Mouse (Mus musculus): ENCODE measurements around the gene Zfp384. TPM values are rescaled to one million over a fixed set of nuclear protein-coding genes. Genes with fewer than 3 reads are reported as not detected.

Gene Zfp384
- polyA plus RNA-seq, 1 experiment, result 52.2 TPM

- no peak overlapping the region for H3K27ac ChIP-seq (ENCODE audit: insufficient read depth, low read length)
- no peak overlapping the region for H3K4me3 ChIP-seq (ENCODE audit: extremely low read depth, insufficient read depth, insufficient read length)
- no peak for TF ChIP-seq CTCF (IDR thresholded peaks at IDR 0.05; ENCODE audit: extremely low read depth, insufficient read depth, insufficient read length, insufficient replicate concordance)
- TF ChIP-seq POLR2A (IDR thresholded peaks at IDR 0.05; ENCODE audit: low read depth, low read length), result no peak
- no peaks in the 10 kb centered on the region for H3K27me3 ChIP-seq (ENCODE audit: control insufficient read depth, insufficient read depth, low read length)
- H3K4me1 ChIP-seq (ENCODE audit: control insufficient read depth, insufficient read depth, insufficient read length), result peaks cover 4% of the 10 kb centered on the region; the same call in 1 of the 2 replicates
- H3K36me3 ChIP-seq (ENCODE audit: control insufficient read depth, insufficient read depth, low read length), result peaks cover 16% of the 10 kb centered on the region
- no peak for DNase-seq (ENCODE audit: low read depth in 1 of 2, low spot score in 2 of 2)
- WGBS, result 97% methylated on average over 4 of the region's 4 CpGs
Measured at GRCm38 (mm10) chr6:125038666-125039065, 29.7 kb downstream of the Zfp384 start.

GRCm38 (mm10) chr6:125039131-125039530, 30.2 kb downstream of the Zfp384 start:
- H3K36me3 ChIP-seq (ENCODE audit: control insufficient read depth, insufficient read depth, low read length), result peaks cover 18% of the 10 kb centered on the region

GRCm38 (mm10) chr6:125039533-125040153, 30.7 kb downstream of the Zfp384 start, which contains the start of gene Ing4:
Gene Ing4, plus strand, starts transcription at chr6:125039760.
- no peaks in the 10 kb centered on the region for H3K27me3 ChIP-seq (ENCODE audit: control insufficient read depth, insufficient read depth, low read length)
- peaks cover 4% of the 10 kb centered on the region; the same call in 1 of the 2 replicates for H3K4me1 ChIP-seq (ENCODE audit: control insufficient read depth, insufficient read depth, insufficient read length)
- H3K27ac ChIP-seq (ENCODE audit: insufficient read depth, low read length), result peak within 1 kb of the TSS; percentile 76
- peaks cover 21% of the 10 kb centered on the region for H3K36me3 ChIP-seq (ENCODE audit: control insufficient read depth, insufficient read depth, low read length)
- under 1% methylated on average over 26 of the region's 26 CpGs for WGBS
- TF ChIP-seq POLR2A (IDR thresholded peaks at IDR 0.05; ENCODE audit: low read depth, low read length) (no peak), CTCF (IDR thresholded peaks at IDR 0.05; ENCODE audit: extremely low read depth, insufficient read depth, insufficient read length, insufficient replicate concordance) (no peak)
- DNase-seq (ENCODE audit: low read depth in 1 of 2, low spot score in 2 of 2), result peak; percentile 89 to 98
- peak within 1 kb of the TSS; percentile 97 for H3K4me3 ChIP-seq (ENCODE audit: extremely low read depth, insufficient read depth, insufficient read length)

More at GRCm38 (mm10) chr6:125039131-125039530, 30.2 kb downstream of the Zfp384 start:
- TF ChIP-seq POLR2A (IDR thresholded peaks at IDR 0.05; ENCODE audit: low read depth, low read length) (no peak), CTCF (IDR thresholded peaks at IDR 0.05; ENCODE audit: extremely low read depth, insufficient read depth, insufficient read length, insufficient replicate concordance) (no peak)
- DNase-seq (ENCODE audit: low read depth in 1 of 2, low spot score in 2 of 2), result no peak
- Histone ChIP-seq H3K27ac (ENCODE audit: insufficient read depth, low read length) (peak overlapping the region; percentile 58; the same call in 1 of the 2 replicates), H3K4me1 (ENCODE audit: control insufficient read depth, insufficient read depth, insufficient read length) (peaks cover 4% of the 10 kb centered on the region; the same call in 1 of the 2 replicates), H3K4me3 (ENCODE audit: extremely low read depth, insufficient read depth, insufficient read length) (peak overlapping the region; percentile 37), H3K27me3 (ENCODE audit: control insufficient read depth, insufficient read depth, low read length) (no peaks in the 10 kb centered on the region)
- 15% methylated on average over 8 of the region's 8 CpGs for WGBS

GRCm38 (mm10) chr6:125040221-125040620, 31.3 kb downstream of the Zfp384 start:
- 8% methylated on average over 7 of the region's 7 CpGs for WGBS
- H3K36me3 ChIP-seq (ENCODE audit: control insufficient read depth, insufficient read depth, low read length), result peaks cover 22% of the 10 kb centered on the region
- peak overlapping the region; percentile 76 for H3K27ac ChIP-seq (ENCODE audit: insufficient read depth, low read length)
- H3K4me1 ChIP-seq (ENCODE audit: control insufficient read depth, insufficient read depth, insufficient read length), result peaks cover 4% of the 10 kb centered on the region; the same call in 1 of the 2 replicates
- H3K27me3 ChIP-seq (ENCODE audit: control insufficient read depth, insufficient read depth, low read length), result no peaks in the 10 kb centered on the region
- peak overlapping the region; percentile 97 for H3K4me3 ChIP-seq (ENCODE audit: extremely low read depth, insufficient read depth, insufficient read length)
- no peak for DNase-seq (ENCODE audit: low read depth in 1 of 2, low spot score in 2 of 2)
- no peak for TF ChIP-seq CTCF (IDR thresholded peaks at IDR 0.05; ENCODE audit: extremely low read depth, insufficient read depth, insufficient read length, insufficient replicate concordance)
- no peak for TF ChIP-seq POLR2A (IDR thresholded peaks at IDR 0.05; ENCODE audit: low read depth, low read length)

- no peaks in the 10 kb centered on the region for H3K27me3 ChIP-seq (ENCODE audit: control insufficient read depth, insufficient read depth, low read length)
- TF ChIP-seq POLR2A (IDR thresholded peaks at IDR 0.05; ENCODE audit: low read depth, low read length) (no peak), CTCF (IDR thresholded peaks at IDR 0.05; ENCODE audit: extremely low read depth, insufficient read depth, insufficient read length, insufficient replicate concordance) (no peak)
- peaks cover 19% of the 10 kb centered on the region for H3K36me3 ChIP-seq (ENCODE audit: control insufficient read depth, insufficient read depth, low read length)
- no peak for DNase-seq (ENCODE audit: low read depth in 1 of 2, low spot score in 2 of 2)
- H3K4me1 ChIP-seq (ENCODE audit: control insufficient read depth, insufficient read depth, insufficient read length), result peaks cover 4% of the 10 kb centered on the region; the same call in 1 of the 2 replicates
- no peak overlapping the region for H3K27ac ChIP-seq (ENCODE audit: insufficient read depth, low read length)
- no peak overlapping the region for H3K4me3 ChIP-seq (ENCODE audit: extremely low read depth, insufficient read depth, insufficient read length)
- 32% methylated on average over 7 of the region's 7 CpGs for WGBS
Measured at GRCm38 (mm10) chr6:125041047-125041446, 32.1 kb downstream of the Zfp384 start.

GRCm38 (mm10) chr6:125042081-125042480, 33.1 kb downstream of the Zfp384 start:
- no peak for DNase-seq (ENCODE audit: low read depth in 1 of 2, low spot score in 2 of 2)
- TF ChIP-seq POLR2A (IDR thresholded peaks at IDR 0.05; ENCODE audit: low read depth, low read length) (no peak), CTCF (IDR thresholded peaks at IDR 0.05; ENCODE audit: extremely low read depth, insufficient read depth, insufficient read length, insufficient replicate concordance) (no peak)
- Histone ChIP-seq H3K36me3 (ENCODE audit: control insufficient read depth, insufficient read depth, low read length) (peaks cover 17% of the 10 kb centered on the region), H3K4me3 (ENCODE audit: extremely low read depth, insufficient read depth, insufficient read length) (no peak overlapping the region), H3K4me1 (ENCODE audit: control insufficient read depth, insufficient read depth, insufficient read length) (peaks cover 4% of the 10 kb centered on the region; the same call in 1 of the 2 replicates), H3K27ac (ENCODE audit: insufficient read depth, low read length) (no peak overlapping the region), H3K27me3 (ENCODE audit: control insufficient read depth, insufficient read depth, low read length) (no peaks in the 10 kb centered on the region)
- 86% methylated on average over 7 of the region's 7 CpGs for WGBS

- Histone ChIP-seq H3K4me1 (ENCODE audit: control insufficient read depth, insufficient read depth, insufficient read length) (no peaks in the 10 kb centered on the region), H3K27me3 (ENCODE audit: control insufficient read depth, insufficient read depth, low read length) (no peaks in the 10 kb centered on the region), H3K27ac (ENCODE audit: insufficient read depth, low read length) (no peak overlapping the region), H3K36me3 (ENCODE audit: control insufficient read depth, insufficient read depth, low read length) (peaks cover 47% of the 10 kb centered on the region), H3K4me3 (ENCODE audit: extremely low read depth, insufficient read depth, insufficient read length) (no peak overlapping the region)
- DNase-seq (ENCODE audit: low read depth in 1 of 2, low spot score in 2 of 2), result peak; percentile 28 to 71
- 39% methylated on average over 5 of the region's 5 CpGs for WGBS
- TF ChIP-seq POLR2A (IDR thresholded peaks at IDR 0.05; ENCODE audit: low read depth, low read length), result no peak
- TF ChIP-seq CTCF (IDR thresholded peaks at IDR 0.05; ENCODE audit: extremely low read depth, insufficient read depth, insufficient read length, insufficient replicate concordance), result peak; percentile 72; the same call in 1 of the 2 replicates
Measured at GRCm38 (mm10) chr6:125046691-125047090, 37.7 kb downstream of the Zfp384 start.

All from spleen, adult 2 months (tissue).